Mouse (Mus musculus) liver, adult (tissue): Measurements from ENCODE around the gene Il17re.

Source experiments
- GATA4 ChIP-seq: IDR thresholded peaks from 2 replicates; pipeline ENCODE4 v1.6.1; 2014; ENCODE audit warnings: mild to moderate bottlenecking, low read length; ENCODE audit not compliant: insufficient replicate concordance

Gene Il17re

DNA sequence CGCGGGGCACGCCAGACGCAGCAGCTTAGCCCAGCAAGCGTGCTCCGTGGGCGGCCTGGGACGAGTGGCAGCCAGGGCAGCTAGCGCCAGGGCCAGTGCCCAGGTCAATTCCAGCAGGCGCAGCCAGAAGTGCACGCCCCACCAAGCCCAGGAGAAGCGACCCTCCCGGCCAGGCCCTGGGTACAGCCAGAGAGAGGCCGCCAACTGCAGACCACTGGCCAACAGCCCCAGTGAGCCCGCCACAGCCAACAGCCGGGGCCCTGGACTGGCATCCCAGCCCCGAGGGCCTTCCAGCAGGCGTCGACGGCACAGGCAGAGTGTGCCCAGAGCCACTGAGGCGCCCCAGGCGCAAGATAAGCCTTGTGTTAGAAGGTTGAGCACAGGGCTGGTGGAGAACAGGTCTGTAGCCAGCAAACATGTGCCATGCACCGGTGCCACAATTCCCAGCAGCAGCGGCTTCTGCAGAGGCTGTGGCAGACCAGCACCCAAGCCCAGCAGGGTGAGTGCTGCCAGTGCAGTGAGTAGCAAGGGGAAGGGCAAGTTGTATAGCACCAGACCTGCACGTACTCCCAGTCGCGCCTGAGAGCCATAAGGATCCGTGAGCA is 36.9 kb downstream of the Il17re start:
- no peak for TF ChIP-seq GATA4

DNA sequence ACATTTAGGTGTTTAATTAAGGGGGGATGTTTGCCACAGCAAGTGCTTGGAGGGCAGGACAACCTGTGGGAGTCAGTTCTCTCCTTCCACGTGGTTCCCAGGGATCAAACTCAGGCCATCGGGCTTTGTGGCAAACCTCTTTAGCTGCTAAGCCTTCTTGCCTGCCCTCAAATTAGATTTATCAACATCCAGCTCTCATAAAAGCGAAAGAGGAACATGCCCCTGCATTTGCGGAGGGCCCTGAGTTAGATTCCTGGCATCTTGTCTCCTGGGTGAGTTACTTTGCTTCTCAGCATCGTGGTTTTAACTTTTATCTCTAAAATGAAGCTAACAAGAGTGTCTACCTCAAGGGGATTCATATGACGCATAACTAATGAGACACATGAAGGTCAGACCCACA is 41.1 kb downstream of the Il17re start:
- TF ChIP-seq GATA4, result no peak

DNA sequence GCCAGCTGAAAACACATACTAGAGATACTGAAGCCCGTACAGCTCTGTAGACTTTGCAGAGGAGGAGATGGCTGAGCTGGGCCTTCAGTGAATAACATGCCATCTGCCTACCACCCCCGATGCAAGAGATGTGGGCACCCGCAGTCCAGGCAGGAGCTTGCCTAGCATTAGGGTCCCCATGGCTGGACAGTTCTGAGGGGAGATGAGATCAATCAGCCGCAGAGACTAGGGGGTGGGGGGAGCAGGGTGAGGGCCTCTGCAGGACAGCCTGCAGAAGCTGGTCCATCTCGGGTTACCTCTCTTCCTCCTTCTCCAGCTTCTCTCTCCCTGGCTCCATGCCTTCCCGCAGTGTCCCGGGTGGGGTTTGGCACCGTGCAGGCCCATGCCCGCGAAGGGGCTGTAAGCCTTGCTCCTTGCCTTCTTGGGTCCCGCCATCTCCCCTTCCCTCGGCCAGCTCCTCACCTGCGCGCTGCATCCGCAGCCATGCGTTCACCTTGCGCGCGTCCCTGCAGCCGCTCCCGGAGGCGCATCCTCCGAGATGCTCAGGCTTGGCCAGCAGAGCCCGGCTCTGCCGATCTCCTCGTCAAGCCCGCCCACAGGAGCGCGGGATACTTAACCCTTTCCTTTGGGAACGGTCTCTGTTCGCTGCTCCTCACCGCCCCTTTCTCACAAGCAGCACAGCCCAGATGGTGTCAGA is 43.3 kb downstream of the Il17re start, which contains the start of gene Prrt3:
TSS of gene Prrt3 (minus strand) at position 544 of the 697 bp plus-strand sequence.
- no peak for TF ChIP-seq GATA4

DNA sequence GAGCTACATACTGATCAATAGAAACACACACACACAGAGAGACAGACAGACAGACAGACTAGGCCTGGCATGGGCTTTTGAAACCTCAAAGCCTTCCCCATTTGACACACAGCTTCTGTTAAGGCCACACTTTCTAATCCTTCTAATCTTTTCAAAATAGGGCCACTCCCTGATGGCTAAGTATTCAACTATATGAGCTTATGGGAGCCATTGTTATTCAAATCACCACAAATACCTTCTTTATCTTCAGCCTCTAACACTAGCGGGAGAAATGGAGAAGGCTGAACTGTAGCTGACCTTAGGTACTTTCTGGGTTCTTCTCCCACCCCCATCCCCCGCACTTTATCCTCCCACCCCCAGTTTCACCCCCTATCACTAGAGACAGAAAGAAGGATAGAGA is 44.5 kb downstream of the Il17re start:
- no peak for TF ChIP-seq GATA4

DNA sequence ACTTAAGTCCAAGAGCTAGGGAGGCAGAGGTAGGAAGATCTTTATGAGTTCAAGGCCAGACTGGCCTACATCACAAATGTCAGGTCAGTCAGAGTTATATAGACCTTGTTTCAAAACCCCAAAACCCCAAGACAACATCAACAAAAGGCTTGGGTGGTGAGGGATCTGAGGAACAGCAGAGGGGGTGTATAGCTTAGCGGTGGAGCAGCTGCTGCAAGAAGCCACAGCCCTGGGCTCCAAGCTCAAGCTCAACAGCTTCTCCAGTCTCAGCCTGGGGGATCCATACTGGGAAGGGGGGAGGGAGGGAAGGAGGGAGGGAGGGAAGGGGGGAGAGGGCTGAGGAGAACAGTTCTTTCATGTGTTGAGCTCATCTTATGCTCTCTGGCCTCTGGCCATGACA is 47.4 kb downstream of the Il17re start:
- no peak for TF ChIP-seq GATA4

DNA sequence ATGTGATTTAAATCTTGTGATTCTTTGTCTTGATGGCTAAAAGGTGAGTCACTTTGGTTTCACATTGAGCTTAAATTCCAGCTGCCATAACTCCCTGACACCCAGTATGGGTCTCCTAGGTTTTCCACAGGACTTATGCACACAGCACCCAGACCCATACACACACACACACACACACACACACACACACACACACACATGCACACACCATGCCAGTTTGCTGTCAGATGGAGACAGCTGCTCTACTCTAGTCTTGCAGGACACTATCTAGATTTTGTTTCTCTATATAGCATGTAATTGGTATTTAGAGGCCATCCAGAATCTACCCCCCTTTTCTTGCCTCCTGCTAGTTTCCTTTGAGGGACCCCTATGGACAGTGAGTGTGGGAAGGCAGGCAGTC is 48.8 kb downstream of the Il17re start:
- TF ChIP-seq GATA4, result no peak

DNA sequence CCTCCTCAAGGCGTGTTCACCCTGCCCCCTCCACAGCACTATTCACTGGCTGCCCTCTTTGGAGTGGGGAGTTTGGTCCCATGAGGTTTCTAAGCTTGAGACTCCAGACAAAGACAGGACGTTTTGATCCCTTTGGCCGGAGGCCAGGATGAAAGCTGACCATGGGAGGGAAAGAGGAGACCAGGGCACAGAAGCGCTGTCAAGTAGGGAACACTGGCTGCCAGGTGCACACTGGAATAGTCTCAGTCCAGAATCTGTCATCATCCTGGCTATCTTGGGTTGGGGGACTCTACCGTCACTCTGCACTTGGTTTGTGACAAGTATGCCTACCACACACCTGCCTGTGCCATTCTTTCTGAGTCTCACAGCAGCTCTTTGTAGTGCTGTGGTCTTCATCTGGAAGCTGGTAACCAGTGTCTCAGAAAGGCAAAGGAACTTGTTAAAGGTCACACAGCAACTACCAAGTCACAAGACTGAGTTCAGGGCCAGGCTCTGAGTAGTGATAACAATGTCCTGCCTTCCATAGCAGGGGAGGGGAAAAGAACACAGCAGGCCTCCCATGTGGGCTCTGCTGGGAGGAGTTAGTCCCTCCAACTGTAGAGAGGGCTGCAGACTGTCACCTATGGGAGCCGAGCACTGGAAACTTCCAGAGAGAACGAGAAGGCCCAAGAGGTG is 50.1 kb downstream of the Il17re start:
- TF ChIP-seq GATA4, result no peak

DNA sequence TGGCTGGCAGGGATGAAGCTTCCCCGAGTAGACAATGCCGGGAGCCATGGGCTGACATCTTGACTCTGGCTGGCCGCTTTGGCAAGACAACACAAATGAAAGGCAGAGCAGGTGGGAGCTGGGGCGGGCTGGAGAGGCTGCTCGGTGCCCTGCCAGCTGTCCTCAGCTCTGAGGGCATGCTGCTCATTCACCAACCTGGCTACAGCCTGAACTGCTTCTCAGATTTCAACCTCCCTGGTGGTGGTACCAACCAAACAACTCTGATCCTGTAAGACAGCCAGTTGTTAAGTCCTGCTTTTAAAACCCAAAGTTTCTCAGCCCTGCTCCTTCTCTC is 50.6 kb downstream of the Il17re start:
- no peak for TF ChIP-seq GATA4

DNA sequence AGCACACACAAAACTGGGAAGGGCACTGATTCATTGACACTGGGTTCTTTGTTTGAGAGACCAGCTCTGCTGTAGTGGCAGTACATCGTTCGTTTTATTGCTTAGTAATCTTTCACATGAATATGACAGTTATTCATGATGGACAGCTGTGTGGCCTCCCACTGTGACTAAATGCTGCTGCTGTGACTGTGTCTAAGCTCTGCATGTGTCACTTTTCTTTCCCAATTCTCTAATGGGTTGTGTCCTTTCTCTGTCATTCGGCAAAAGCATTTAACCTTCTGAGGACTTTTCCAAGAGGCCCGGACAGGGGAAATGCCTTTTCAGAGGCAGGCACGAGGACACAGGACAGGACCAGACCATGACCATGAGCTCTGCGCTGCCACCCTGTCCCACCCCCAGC is 55.7 kb downstream of the Il17re start:
- TF ChIP-seq GATA4, result no peak

DNA sequence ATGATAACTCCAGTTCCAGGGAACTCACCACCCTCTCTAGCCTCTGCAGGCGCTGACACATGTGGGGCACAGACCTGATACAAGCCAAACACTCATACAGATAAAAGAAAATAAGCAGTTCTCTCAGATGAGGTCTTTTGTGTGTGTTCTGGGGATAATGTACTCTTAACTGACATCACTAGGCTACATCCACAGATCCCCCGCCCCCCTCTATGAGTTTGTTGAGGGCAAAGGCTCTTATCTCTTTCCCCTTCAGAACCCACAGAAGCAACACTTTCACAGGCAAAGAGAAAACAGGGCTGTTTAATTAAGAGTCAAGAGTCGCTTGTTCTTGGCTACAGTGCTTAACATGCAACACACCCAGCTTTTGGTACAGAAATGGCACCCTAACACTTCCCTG is 56.3 kb downstream of the Il17re start:
- TF ChIP-seq GATA4, result no peak

DNA sequence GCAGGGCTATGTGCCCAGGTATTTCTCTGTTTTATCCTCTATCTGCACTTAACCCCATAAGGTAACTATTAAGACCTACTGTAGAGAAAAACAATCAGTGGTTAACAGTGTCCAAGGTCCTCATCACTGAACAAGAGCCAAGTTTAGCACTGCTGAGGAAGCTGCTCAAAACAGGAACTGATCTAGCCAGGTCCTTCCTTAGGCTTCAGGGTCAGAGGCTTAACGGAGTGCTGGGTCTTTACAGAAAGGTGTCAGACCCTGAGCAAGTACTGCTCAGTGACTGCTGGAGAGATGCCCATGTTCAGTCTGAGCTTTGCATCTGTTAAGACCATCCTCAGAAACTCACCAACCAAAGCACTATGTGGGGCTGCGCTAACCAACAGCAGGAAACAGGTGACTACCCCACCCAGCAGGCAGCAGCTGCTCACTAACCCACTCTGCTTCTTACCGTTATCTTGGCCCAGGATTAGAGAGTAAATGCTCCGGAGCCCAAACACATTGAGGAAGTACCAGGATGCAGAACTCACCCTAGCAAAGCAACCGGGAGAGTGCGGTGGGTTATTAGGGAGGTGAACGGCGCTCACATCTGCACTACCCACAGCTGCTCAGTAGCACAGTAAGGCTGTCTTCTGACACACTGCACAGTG is 59.3 kb downstream of the Il17re start:
- TF ChIP-seq GATA4, result no peak
